Mouse (Mus musculus) hindbrain, embryonic 12.5 days (tissue): ENCODE data around the gene Cd83. TPM values are rescaled to one million over a fixed set of nuclear protein-coding genes. Genes with fewer than 3 reads are reported as not detected.

Experiments
- polyA plus RNA-seq: library from polyadenylated mRNA; unstranded; fragments of >200 nt; fragmentation: Nextera tagmentation; extraction: Ambion mirVana; gene quantifications from 2 replicates; pipeline ENCODE4 v1.2.1, GENCODE M21; 2016

The Cd83 gene
- polyA plus RNA-seq, 1 experiment from 2014 or later, result 10.0 TPM

Other genes with a start within 250 kb of the Cd83 start
- 12.4 and 13.0 TPM in 2 replicates for gene Mcur1, start 224.6 kb upstream of the Cd83 start, polyA plus RNA-seq
- gene Rnf182, start 169.1 kb upstream of the Cd83 start, polyA plus RNA-seq, result 17.7 TPM in 2 replicates